Comparison of ENCODE assay signal across 14 mouse cellular contexts in genomic region chr13:113706183-113706582, GRCm38 (mm10). TPM values are rescaled to one million over a fixed set of nuclear protein-coding genes. Genes with fewer than 3 reads are reported as not detected.
DNase-seq lines count a peak whose midpoint lies in the region; ATAC-seq and TF ChIP-seq lines count a peak whose summit lies in the region.
"Had no signal": no experiment of that assay in that cellular context is flagged by ENCODE, and none has a peak within 500 bp of the region (broad histone marks: within the 10 kb centered on the region; RNA-seq: fewer than 3 reads in every experiment).

No protein-coding gene starts in this region.

- H3K4me1 ChIP-seq in ES-Bruce4 (ENCODE audit: control insufficient read depth, insufficient read depth, low read length): peaks cover 2% of the 10 kb centered on the region
- H3K4me1 ChIP-seq in embryonic facial prominence, embryonic 11.5 days (ENCODE audit: control insufficient read depth, insufficient read depth, low read length): no peaks in the 10 kb centered on the region
- H3K4me1 ChIP-seq: heart, embryonic 13.5 days had no signal

- peak; percentile 26 for DNase-seq in 416B (ENCODE audit: low read depth)
- DNase-seq in embryonic facial prominence, embryonic 11.5 days (ENCODE audit: low spot score): peak; percentile 80
- DNase-seq in mesoderm, embryonic 11.5 days (ENCODE audit: low read depth, low spot score): peak; percentile 65
- no peak for DNase-seq in kidney, adult 8-10 months
- no peak for DNase-seq in urinary bladder, adult 18-20 months (ENCODE audit: low spot score in 2 of 2)
- DNase-seq in left cerebral cortex, adult 8-10 months (ENCODE audit: low spot score in 2 of 2): no peak
- DNase-seq in kidney, postnatal 4 days: no peak
- DNase-seq: lung, postnatal 36 days had no signal

- H3K4me3 ChIP-seq in ES-Bruce4 (ENCODE audit: low read depth, low read length): no peak overlapping the region
- H3K4me3 ChIP-seq in embryonic facial prominence, embryonic 11.5 days (ENCODE audit: low read depth, low read length): no peak overlapping the region
- H3K4me3 ChIP-seq: heart, embryonic 13.5 days had no signal

- H3K9me3 ChIP-seq in ES-Bruce4 (replicated peaks; ENCODE audit: control insufficient read depth, insufficient read depth, low read length, poor library complexity, severe bottlenecking): peaks cover 6% of the 10 kb centered on the region
- H3K9me3 ChIP-seq in embryonic facial prominence, embryonic 11.5 days (replicated peaks; ENCODE audit: control insufficient read depth, low read length): no peaks in the 10 kb centered on the region
- H3K9me3 ChIP-seq: heart, embryonic 13.5 days had no signal

- H3K4me2 ChIP-seq in embryonic facial prominence, embryonic 11.5 days (ENCODE audit: low read depth, low read length): no peak overlapping the region
- H3K4me2 ChIP-seq: heart, embryonic 13.5 days had no signal

- TF ChIP-seq POLR2A in ES-Bruce4 (IDR thresholded peaks at IDR 0.05; ENCODE audit: insufficient read depth, low read length): no peak

- H3K27me3 ChIP-seq in ES-Bruce4 (ENCODE audit: control insufficient read depth, insufficient read depth, low read length, poor library complexity, severe bottlenecking): no peaks in the 10 kb centered on the region
- H3K27me3 ChIP-seq in embryonic facial prominence, embryonic 11.5 days (ENCODE audit: control insufficient read depth, insufficient read depth, low read length): no peaks in the 10 kb centered on the region
- H3K27me3 ChIP-seq: heart, embryonic 13.5 days had no signal

- WGBS in embryonic facial prominence, embryonic 11.5 days: 7% methylated on average over 4 of the region's 4 CpGs

- TF ChIP-seq CTCF in ES-Bruce4 (IDR thresholded peaks at IDR 0.05; ENCODE audit: low read depth, low read length): no peak

- H3K27ac ChIP-seq in ES-Bruce4 (ENCODE audit: insufficient read depth, low read length): no peak overlapping the region
- no peak overlapping the region for H3K27ac ChIP-seq in embryonic facial prominence, embryonic 11.5 days (replicated peaks; ENCODE audit: low read depth, low read length)
- H3K27ac ChIP-seq: heart, embryonic 13.5 days had no signal

- no peaks in the 10 kb centered on the region for H3K36me3 ChIP-seq in ES-Bruce4 (ENCODE audit: control insufficient read depth, insufficient read depth, low read length, poor library complexity, severe bottlenecking)
- H3K36me3 ChIP-seq in embryonic facial prominence, embryonic 11.5 days (replicated peaks; ENCODE audit: control insufficient read depth, insufficient read depth, low read depth, low read length): no peaks in the 10 kb centered on the region
- H3K36me3 ChIP-seq: heart, embryonic 13.5 days had no signal

- H3K9ac ChIP-seq in ES-Bruce4 (ENCODE audit: low read depth, poor library complexity, severe bottlenecking): no peak overlapping the region
- H3K9ac ChIP-seq in embryonic facial prominence, embryonic 11.5 days (replicated peaks; ENCODE audit: low read length): no peak overlapping the region
- H3K9ac ChIP-seq: heart, embryonic 13.5 days had no signal

- TF ChIP-seq EP300 in ES-Bruce4 (IDR thresholded peaks at IDR 0.05; ENCODE audit: insufficient read depth, low read depth, low read length): peak; percentile 76

- ATAC-seq in embryonic facial prominence, embryonic 11.5 days (replicated peaks; ENCODE audit: insufficient number of reproducible peaks, low FRiP score, low TSS enrichment, low read depth): peak; percentile 88

RNA-seq across cellular contexts. Expression of gene Hspb3, which starts 42.7 kb away (rescaled TPM):
- polyA plus RNA-seq in ES-Bruce4 (2011; ENCODE audit: insufficient read depth, insufficient read length, low read depth, missing spikeins): not detected in 2 replicates
- polyA plus RNA-seq in embryonic facial prominence, embryonic 11.5 days (2014; fragmentation: Nextera tagmentation; extraction: Ambion mirVana): 0.66 and 1.4 TPM in 2 replicates
- 1 to 10 TPM; 3.5 to 6.1 (median 5.2) TPM for total RNA-seq in left cerebral cortex, adult 8-10 months (2022)
- total RNA-seq: ES-E14; liver, adult 2 months; neutrophil, adult 5-6 weeks had no signal
- polyA plus RNA-seq: intestine, embryonic 14.5 days; liver, adult 2 months had no signal

Comparison
In these comparisons a context has a peak if more than half of its experiments do, and no peak if none do; other contexts are left out.
1. DNase-seq: peak in 416B (single experiment), embryonic facial prominence, embryonic 11.5 days (single experiment) and mesoderm, embryonic 11.5 days (single experiment); none in kidney, adult 8-10 months (0 of 2), urinary bladder, adult 18-20 months (0 of 2), left cerebral cortex, adult 8-10 months (0 of 2) and kidney, postnatal 4 days (0 of 2).